Mouse (Mus musculus) megakaryocyte-erythroid progenitor cell, adult 5-6 weeks (primary cell): ENCODE data around the gene Ushbp1. TPM values are rescaled to one million over a fixed set of nuclear protein-coding genes. Genes with fewer than 3 reads are reported as not detected.
A peak's percentile ranks its signal among the peaks of the same experiment; 100 is the strongest.
"Not testable (repeated sequence)": the region's sequence is repeated elsewhere in the genome, so short reads cannot be mapped to it uniquely, and the experiment has no call there.

ENCODE experiments used
- ATAC-seq: replicated peaks from 2 replicates; pipeline ENCODE4 v1.8.0; 2016; ENCODE audit warnings: mild to moderate bottlenecking, inconsistent platforms; ENCODE audit not compliant: severe bottlenecking, poor library complexity, low FRiP score, low TSS enrichment
- total RNA-seq, 2 experiments: library from RNA; stranded (forward) in 1 of 2; stranded (reverse) in 1 of 2; fragments of 200-1000, 215-1000 nt in 1 of 2; fragments of >200 nt in 1 of 2; fragmentation: Nextera tagmentation in 1 of 2; gene quantifications; 2 replicates each; pipeline ENCODE4 v1.2.3; 2014 to 2017

Ushbp1 gene
- total RNA-seq (2014; fragmentation: Nextera tagmentation) (not detected in 2 replicates), total RNA-seq (2017) (not detected in 2 replicates)

- no peak for ATAC-seq
Measured at GRCm38 (mm10) chr8:71395629-71396028, at the start of gene Ushbp1. Gene Ushbp1, minus strand, starts transcription at chr8:71395802.

DNA sequence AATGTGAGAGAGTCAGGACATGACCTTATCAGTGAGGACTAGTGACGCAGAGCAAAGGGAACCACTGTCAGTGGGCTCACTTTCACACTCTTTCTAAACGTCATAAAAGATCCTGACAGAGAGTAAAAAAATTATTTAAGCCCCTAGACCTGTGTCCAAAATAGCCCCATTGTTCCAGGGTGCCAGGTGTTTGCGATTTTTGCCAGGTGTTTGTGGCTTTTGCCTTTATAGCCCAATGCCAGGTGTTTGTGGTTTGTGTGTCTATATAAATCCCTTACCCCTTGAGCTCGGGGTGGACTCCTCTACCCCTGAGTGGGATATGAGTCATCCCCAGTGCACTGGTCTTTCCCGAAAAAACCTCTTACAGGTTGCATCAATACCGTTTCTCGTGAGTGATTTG lies 49.5 kb upstream of the Ushbp1 start:
- no peak for ATAC-seq

DNA sequence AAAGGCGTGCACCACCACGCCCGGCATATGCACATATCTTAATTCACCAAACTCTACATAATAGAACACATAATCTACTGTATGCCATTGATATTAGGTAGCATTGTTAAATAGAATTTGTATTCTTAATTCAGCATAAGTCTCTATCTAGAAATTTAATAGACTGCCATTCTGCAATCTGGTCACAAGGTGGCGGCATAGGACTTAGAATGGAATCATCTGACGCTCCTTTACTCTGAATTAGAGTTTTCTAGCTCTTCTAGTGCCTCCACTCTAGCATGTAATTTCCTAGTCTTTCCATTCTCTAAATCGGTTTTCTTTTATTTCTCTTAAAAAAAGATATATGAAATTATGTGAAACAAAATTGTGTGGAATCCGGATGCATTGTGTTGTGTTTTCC lies 45.8 kb upstream of the Ushbp1 start:
- 0 out of 2 replicates have a peak, but pooled peaks have one; percentile 63 for ATAC-seq

DNA sequence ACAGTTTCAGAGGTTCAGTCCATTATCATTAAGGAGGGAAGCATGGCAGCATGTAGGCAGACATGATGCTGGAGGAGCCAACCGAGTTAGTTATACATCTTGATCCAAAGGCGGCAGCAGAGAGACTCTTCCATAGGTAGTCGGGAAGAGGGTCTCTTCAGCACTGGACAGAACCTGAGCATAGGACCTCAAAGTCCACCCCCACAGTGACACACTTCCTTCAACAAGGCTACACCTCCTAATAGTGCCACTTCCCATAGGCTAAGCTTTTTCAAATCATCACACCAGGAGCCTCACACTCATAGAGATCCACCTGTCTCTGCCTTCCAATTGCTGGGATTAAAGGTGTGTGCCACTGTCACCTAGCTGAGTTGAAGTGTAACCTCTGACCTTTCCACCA lies 41.4 kb upstream of the Ushbp1 start:
- no peak for ATAC-seq

- not testable (repeated sequence) for ATAC-seq
Measured at GRCm38 (mm10) chr8:71432935-71433334, 37.3 kb upstream of the Ushbp1 start.

GRCm38 (mm10) chr8:71422121-71422520 lies 26.5 kb upstream of the Ushbp1 start:
- no peak for ATAC-seq

DNA sequence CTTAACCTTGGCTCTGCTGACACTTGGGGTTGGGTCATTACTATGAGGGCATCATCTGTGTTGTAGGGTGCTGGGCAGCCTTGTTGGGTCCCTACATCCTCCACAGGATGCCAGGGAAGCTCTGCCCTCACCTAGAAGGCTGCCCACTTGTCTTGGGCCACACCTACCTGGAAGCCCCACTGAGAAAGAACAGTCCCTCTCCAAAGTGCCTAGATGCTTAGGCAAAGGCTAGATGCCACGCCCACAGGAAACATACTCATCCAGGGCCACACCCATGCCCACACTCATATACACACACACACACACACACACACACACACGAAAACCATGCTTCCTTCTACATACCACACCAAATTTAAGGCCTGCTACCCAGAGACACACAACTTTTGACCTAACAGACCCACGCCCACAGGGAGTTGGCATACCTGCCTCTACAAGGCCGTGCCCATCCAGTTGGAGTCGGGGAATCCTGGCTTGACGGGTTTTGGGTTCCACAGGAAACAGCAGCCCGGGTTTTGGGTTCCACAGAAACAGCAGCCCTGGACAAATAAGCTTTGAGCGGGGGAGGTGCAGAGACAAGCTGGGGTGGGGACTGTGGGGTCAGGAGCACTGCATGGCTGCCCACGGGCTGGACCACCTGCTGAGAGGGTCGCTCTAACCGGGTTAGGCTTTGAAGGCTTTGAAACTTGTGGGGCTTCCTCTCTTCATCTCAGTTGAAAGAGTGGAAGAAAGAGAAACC lies 16.1 kb upstream of the Ushbp1 start:
- 0 out of 2 replicates have a peak, but pooled peaks have one; percentile 12 for ATAC-seq

GRCm38 (mm10) chr8:71408231-71408630 lies 12.6 kb upstream of the Ushbp1 start:
- ATAC-seq, result no peak

DNA sequence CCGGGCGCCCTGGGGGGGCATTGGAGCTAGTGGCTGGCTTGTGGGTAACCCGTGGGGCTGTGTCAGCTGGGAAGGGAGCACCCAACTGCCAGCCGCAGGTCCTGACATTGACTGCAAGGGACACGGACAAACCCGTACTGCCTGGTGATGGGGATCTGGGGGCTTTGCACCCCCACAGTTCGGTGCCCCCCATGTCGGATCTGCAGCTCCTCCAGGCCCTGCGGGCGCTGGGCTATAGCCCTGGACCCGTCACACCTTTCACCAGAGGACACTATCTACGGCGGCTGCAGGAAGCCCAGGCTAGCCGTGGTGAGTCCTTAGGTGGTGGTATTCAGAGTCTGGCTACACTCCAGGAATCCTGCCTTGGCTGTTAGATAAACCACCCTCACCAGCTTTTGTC lies 11.8 kb upstream of the Ushbp1 start:
- ATAC-seq, result no peak; the same call in 1 of the 2 replicates

DNA sequence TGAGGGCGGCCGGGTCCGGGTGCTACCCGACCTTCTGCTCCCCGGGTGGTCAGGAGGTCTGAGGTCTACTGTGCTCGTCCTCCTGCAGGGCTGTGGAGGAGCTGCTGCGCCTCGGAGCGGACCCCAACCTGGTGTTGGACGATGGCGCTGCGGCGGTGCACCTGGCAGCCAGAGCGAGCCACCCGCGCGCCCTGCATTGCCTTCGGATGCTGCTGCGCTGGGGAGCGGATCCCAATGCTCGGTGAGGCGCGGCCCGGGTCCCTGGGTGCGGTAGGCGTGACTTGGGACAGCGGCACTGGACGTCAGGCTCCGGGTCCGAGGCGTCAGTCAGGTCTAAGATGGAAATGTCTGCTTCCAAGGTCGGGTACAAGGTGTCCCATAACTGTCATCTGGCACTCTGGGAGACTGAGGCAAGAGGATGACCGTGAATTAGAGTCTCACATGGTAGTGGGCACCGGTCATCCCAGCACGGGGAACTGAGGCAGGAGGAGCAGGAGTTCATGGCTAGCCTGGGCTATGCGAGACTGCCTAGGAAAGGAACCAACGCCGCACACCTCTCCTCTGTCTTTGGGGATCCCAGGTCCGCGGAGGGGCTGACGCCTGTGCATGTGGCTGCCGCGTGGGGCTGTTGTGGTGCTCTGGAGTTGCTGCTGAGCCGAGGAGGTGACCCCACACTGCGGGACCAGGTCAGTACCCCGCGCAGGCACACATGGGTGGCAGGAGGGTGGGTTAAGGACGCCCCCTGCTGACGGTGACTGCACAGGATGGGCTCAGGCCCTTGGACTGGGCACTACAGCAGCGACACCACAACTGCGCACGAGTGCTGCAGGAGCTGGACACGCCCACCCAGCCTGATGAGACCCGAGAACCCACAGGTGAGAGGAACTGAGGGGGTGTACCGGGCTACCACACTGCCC lies 10.8 kb upstream of the Ushbp1 start:
- peak; percentile 54 for ATAC-seq

GRCm38 (mm10) chr8:71405401-71406098 lies 9.9 kb upstream of the Ushbp1 start, which contains the start of gene Ankle1:
Gene Ankle1, plus strand, starts transcription at chr8:71406010.
- ATAC-seq, result peak; percentile 81

- ATAC-seq, result no peak
Measured at GRCm38 (mm10) chr8:71404951-71405351, 9.3 kb upstream of the Ushbp1 start.

DNA sequence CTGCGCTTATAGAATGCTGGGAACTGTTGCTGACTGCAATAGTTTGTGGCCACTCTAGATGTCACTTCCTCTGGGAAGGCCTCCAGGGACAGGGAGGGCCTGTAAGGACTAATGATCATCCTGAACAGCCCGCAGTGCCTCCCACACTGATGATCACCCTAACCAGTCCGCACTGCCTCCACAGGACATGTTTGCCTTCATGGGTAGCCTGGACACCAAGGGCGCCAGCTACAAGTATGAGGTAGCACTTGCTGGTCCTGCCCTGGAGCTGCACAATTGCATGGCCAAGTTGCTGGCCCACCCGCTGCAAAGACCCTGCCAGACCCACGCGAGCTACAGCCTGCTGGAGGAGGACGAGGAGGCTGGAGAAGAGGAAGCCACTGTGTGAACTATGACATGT lies 8.4 kb upstream of the Ushbp1 start:
- no peak for ATAC-seq

DNA sequence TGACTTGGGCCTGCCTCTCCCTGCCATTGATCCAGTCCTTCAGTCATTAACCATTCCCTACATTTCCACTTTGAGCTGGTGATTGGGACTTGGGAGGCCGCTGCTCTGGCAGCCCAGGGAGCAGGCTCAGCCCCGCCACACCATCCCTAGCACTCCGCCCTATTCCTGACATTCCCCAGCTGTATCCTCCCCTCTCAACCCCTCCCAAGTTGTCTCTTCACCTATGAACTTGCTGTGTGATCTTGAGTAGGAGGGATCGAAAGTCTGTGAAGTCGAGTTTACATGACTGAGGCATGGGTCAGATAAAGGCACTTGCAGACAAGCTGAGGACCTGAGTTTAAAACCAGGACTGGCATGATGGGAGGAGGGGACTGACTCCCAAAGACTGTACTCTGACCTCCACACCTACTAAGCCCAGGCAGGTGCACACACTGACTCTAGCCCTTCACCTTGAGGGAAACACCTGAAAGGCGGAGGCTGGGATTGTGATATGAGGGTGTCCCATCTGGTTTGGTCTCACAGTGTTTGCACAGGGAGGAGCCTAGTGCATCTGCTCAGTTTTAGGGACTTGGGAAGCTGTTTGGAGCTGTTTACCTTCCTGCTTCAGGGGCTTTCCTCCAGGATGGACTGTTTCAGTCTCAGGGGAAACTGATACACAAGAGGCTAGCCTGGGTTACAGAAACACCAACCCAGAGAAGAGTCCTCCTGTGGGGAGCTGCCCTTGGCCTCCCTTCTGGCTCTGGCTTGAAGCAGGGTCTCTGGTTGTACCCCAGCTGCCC lies 7.7 kb upstream of the Ushbp1 start:
- ATAC-seq, result no peak

DNA sequence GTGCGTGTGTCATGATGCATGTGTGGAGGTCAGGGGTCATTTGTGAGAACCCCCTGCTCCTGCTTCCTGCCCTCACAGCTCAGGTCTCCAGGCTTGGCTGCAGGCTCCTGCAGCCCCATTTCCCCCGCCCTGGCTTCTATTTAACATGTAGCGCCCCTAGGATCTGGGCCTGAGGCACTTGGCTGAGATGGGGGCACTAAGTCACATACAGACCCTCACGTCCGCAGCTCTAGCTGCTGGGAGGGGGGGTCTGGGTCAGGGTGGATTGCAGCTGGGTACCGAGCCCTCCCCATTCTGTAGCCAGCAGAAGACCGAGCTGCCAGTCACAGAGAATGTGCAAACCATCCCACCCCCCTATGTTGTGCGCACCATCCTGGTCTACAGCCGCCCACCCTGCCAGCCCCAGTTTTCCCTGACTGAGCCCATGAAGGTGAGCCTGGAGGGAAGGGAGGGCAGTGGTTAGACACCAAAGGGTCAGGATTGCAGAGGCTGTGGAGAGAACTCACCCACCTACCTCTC lies 6.9 kb upstream of the Ushbp1 start:
- ATAC-seq, result no peak

GRCm38 (mm10) chr8:71401454-71401853 lies 5.9 kb upstream of the Ushbp1 start:
- no peak for ATAC-seq

GRCm38 (mm10) chr8:71400826-71401225 lies 5.2 kb upstream of the Ushbp1 start:
- ATAC-seq, result no peak

DNA sequence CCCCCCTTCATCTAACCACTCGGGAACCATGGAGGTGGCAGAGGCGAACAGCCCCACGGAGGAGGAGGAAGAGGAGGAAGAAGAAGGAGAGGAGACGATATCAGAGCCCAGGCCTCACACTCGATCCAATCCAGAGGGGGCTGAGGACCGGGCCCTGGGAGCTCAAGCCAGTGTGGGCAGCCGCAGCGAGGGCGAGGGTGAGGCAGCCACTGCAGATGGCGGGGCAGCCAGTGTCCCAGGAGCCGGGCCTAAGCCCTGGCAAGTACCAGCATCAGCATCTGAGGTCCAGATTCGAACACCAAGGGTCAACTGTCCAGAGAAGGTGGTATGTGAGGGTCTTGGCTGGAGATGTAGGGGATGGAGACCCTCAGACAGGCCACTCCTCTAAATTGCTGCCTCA lies 2.1 kb upstream of the Ushbp1 start:
- ATAC-seq, result no peak
